Mouse (Mus musculus): ENCODE results near the gene Wdr1.

Wdr1 gene

GRCm38 (mm10) chr5:38544423-38545415 is 18.3 kb downstream of the Wdr1 start:
- DNase-seq (ENCODE audit: low read depth, low spot score), result no peak

GRCm38 (mm10) chr5:38543496-38544217 is 19.4 kb downstream of the Wdr1 start:
- no peak for DNase-seq (ENCODE audit: low read depth, low spot score)

- no peak for DNase-seq (ENCODE audit: low read depth, low spot score)
Measured at GRCm38 (mm10) chr5:38541728-38542127, 21.3 kb downstream of the Wdr1 start.

GRCm38 (mm10) chr5:38540898-38541297 is 22.1 kb downstream of the Wdr1 start:
- no peak for DNase-seq (ENCODE audit: low read depth, low spot score)

GRCm38 (mm10) chr5:38538508-38538907 is 24.5 kb downstream of the Wdr1 start:
- DNase-seq (ENCODE audit: low read depth, low spot score), result no peak

GRCm38 (mm10) chr5:38537845-38538244 is 25.2 kb downstream of the Wdr1 start:
- DNase-seq (ENCODE audit: low read depth, low spot score), result no peak

GRCm38 (mm10) chr5:38536822-38537221 is 26.2 kb downstream of the Wdr1 start:
- DNase-seq (ENCODE audit: low read depth, low spot score), result no peak

GRCm38 (mm10) chr5:38532084-38532483 is 30.9 kb downstream of the Wdr1 start:
- peak; percentile 36 for DNase-seq (ENCODE audit: low read depth, low spot score)

- peak; percentile 6 for DNase-seq (ENCODE audit: low read depth, low spot score)
Measured at GRCm38 (mm10) chr5:38529724-38530428, 33.1 kb downstream of the Wdr1 start.

- DNase-seq (ENCODE audit: low read depth, low spot score), result no peak
Measured at GRCm38 (mm10) chr5:38522977-38523376, 40.0 kb downstream of the Wdr1 start.

- no peak for DNase-seq (ENCODE audit: low read depth, low spot score)
Measured at GRCm38 (mm10) chr5:38520838-38521237, 42.2 kb downstream of the Wdr1 start.

- DNase-seq (ENCODE audit: low read depth, low spot score), result no peak
Measured at GRCm38 (mm10) chr5:38516267-38516666, 46.8 kb downstream of the Wdr1 start.

GRCm38 (mm10) chr5:38512991-38513390 is 50.0 kb downstream of the Wdr1 start:
- no peak for DNase-seq (ENCODE audit: low read depth, low spot score)

- DNase-seq (ENCODE audit: low read depth, low spot score), result no peak
Measured at GRCm38 (mm10) chr5:38509568-38509967, 53.5 kb downstream of the Wdr1 start.

- no peak for DNase-seq (ENCODE audit: low read depth, low spot score)
Measured at GRCm38 (mm10) chr5:38505435-38505765, 57.6 kb downstream of the Wdr1 start.

- no peak for DNase-seq (ENCODE audit: low read depth, low spot score)
Measured at GRCm38 (mm10) chr5:38504747-38505434, 58.1 kb downstream of the Wdr1 start.

GRCm38 (mm10) chr5:38504116-38504515 is 58.9 kb downstream of the Wdr1 start:
- DNase-seq (ENCODE audit: low read depth, low spot score), result no peak

GRCm38 (mm10) chr5:38502992-38503391 is 60.0 kb downstream of the Wdr1 start, which contains the start of gene Slc2a9:
TSS of gene Slc2a9 (minus strand) at chr5:38503143.
- no peak for DNase-seq (ENCODE audit: low read depth, low spot score)

GRCm38 (mm10) chr5:38500043-38500442 is 63.0 kb downstream of the Wdr1 start:
- no peak for DNase-seq (ENCODE audit: low read depth, low spot score)

- DNase-seq (ENCODE audit: low read depth, low spot score), result no peak
Measured at GRCm38 (mm10) chr5:38499316-38499811, 63.7 kb downstream of the Wdr1 start.

GRCm38 (mm10) chr5:38498479-38498878 is 64.5 kb downstream of the Wdr1 start:
- DNase-seq (ENCODE audit: low read depth, low spot score), result no peak

All from retina, postnatal 7 days (tissue).